Mouse (Mus musculus): ENCODE measurements around the gene Mrpl47. TPM values are rescaled to one million over a fixed set of nuclear protein-coding genes. Genes with fewer than 3 reads are reported as not detected.
"Not testable (repeated sequence)": the region's sequence is repeated elsewhere in the genome, so short reads cannot be mapped to it uniquely, and the experiment has no call there.

The Mrpl47 gene
- 35.7 and 55.2 TPM in 2 replicates for polyA plus RNA-seq (2014; fragmentation: Nextera tagmentation; extraction: Ambion mirVana)

- peaks cover 14% of the 10 kb centered on the region; the same call in 1 of the 2 replicates for H3K4me1 ChIP-seq (ENCODE audit: control insufficient read depth, insufficient read depth, low read length)
- peak within 1 kb of the TSS; percentile 80 for H3K4me2 ChIP-seq (replicated peaks; ENCODE audit: low read depth, low read length)
- H3K9ac ChIP-seq (ENCODE audit: low read depth, low read length), result peak within 1 kb of the TSS; percentile 85
- H3K36me3 ChIP-seq (ENCODE audit: control insufficient read depth, insufficient read depth, low read length), result peaks cover 17% of the 10 kb centered on the region
- WGBS, result under 1% methylated on average over 31 of the region's 31 CpGs
- H3K27me3 ChIP-seq (ENCODE audit: control insufficient read depth, insufficient read depth, low read length), result no peaks in the 10 kb centered on the region
- ATAC-seq (ENCODE audit: low FRiP score, low TSS enrichment), result peak; percentile 72
- H3K4me3 ChIP-seq (ENCODE audit: low read length), result peak within 1 kb of the TSS; percentile 98
- peak within 1 kb of the TSS; percentile 74; the same call in 1 of the 2 replicates for H3K27ac ChIP-seq (ENCODE audit: low read depth, low read length)
- no peaks in the 10 kb centered on the region for H3K9me3 ChIP-seq (ENCODE audit: control insufficient read depth, low read length)
These were observed at the start of gene Mrpl47 for GRCm38 (mm10) chr3:32737172-32737655. Gene Mrpl47 (minus strand): TSS chr3:32737605.

- 83% methylated on average over 2 of the region's 2 CpGs for WGBS
These were observed 33.4 kb upstream of the Mrpl47 start for GRCm38 (mm10) chr3:32770781-32771180.

GRCm38 (mm10) chr3:32763902-32764301, 26.5 kb upstream of the Mrpl47 start:
- whole genome bisulfite sequencing, result 41% methylated on average over 7 of the region's 7 CpGs
- no peak overlapping the region for H3K4me3 ChIP-seq (ENCODE audit: low read length)
- no peaks in the 10 kb centered on the region for H3K36me3 ChIP-seq (ENCODE audit: control insufficient read depth, insufficient read depth, low read length)
- no peaks in the 10 kb centered on the region for H3K9me3 ChIP-seq (ENCODE audit: control insufficient read depth, low read length)
- no peak overlapping the region for H3K27ac ChIP-seq (ENCODE audit: low read depth, low read length)
- H3K4me1 ChIP-seq (ENCODE audit: control insufficient read depth, insufficient read depth, low read length), result no peaks in the 10 kb centered on the region
- H3K9ac ChIP-seq (ENCODE audit: low read depth, low read length), result no peak overlapping the region
- H3K27me3 ChIP-seq (ENCODE audit: control insufficient read depth, insufficient read depth, low read length), result no peaks in the 10 kb centered on the region
- no peak overlapping the region for H3K4me2 ChIP-seq (replicated peaks; ENCODE audit: low read depth, low read length)
- no peak for ATAC-seq (ENCODE audit: low FRiP score, low TSS enrichment)

More at GRCm38 (mm10) chr3:32770781-32771180, 33.4 kb upstream of the Mrpl47 start:
- Histone ChIP-seq H3K36me3 (ENCODE audit: control insufficient read depth, insufficient read depth, low read length) (no peaks in the 10 kb centered on the region), H3K27ac (ENCODE audit: low read depth, low read length) (no peak overlapping the region), H3K4me2 (replicated peaks; ENCODE audit: low read depth, low read length) (no peak overlapping the region), H3K9me3 (ENCODE audit: control insufficient read depth, low read length) (no peaks in the 10 kb centered on the region), H3K4me1 (ENCODE audit: control insufficient read depth, insufficient read depth, low read length) (no peaks in the 10 kb centered on the region), H3K4me3 (ENCODE audit: low read length) (no peak overlapping the region), H3K9ac (ENCODE audit: low read depth, low read length) (no peak overlapping the region), H3K27me3 (ENCODE audit: control insufficient read depth, insufficient read depth, low read length) (no peaks in the 10 kb centered on the region)
- no peak for ATAC-seq (ENCODE audit: low FRiP score, low TSS enrichment)

- H3K36me3 ChIP-seq (ENCODE audit: control insufficient read depth, insufficient read depth, low read length), result no peaks in the 10 kb centered on the region
- no peak overlapping the region for H3K4me2 ChIP-seq (replicated peaks; ENCODE audit: low read depth, low read length)
- H3K27me3 ChIP-seq (ENCODE audit: control insufficient read depth, insufficient read depth, low read length), result no peaks in the 10 kb centered on the region
- H3K4me3 ChIP-seq (ENCODE audit: low read length), result no peak overlapping the region
- H3K4me1 ChIP-seq (ENCODE audit: control insufficient read depth, insufficient read depth, low read length), result no peaks in the 10 kb centered on the region
- no peaks in the 10 kb centered on the region for H3K9me3 ChIP-seq (ENCODE audit: control insufficient read depth, low read length)
- WGBS, result 59% methylated on average over 8 of the region's 8 CpGs
- ATAC-seq (ENCODE audit: low FRiP score, low TSS enrichment), result no peak
- H3K9ac ChIP-seq (ENCODE audit: low read depth, low read length), result no peak overlapping the region
- H3K27ac ChIP-seq (ENCODE audit: low read depth, low read length), result no peak overlapping the region
These were observed 25.6 kb upstream of the Mrpl47 start for GRCm38 (mm10) chr3:32762962-32763361.

- Histone ChIP-seq H3K36me3 (ENCODE audit: control insufficient read depth, insufficient read depth, low read length) (0 out of 2 replicates have a peak, but pooled peaks cover 3% of the 10 kb centered on the region), H3K4me1 (ENCODE audit: control insufficient read depth, insufficient read depth, low read length) (no peaks in the 10 kb centered on the region), H3K4me2 (replicated peaks; ENCODE audit: low read depth, low read length) (no peak overlapping the region), H3K27me3 (ENCODE audit: control insufficient read depth, insufficient read depth, low read length) (no peaks in the 10 kb centered on the region), H3K9ac (ENCODE audit: low read depth, low read length) (no peak overlapping the region), H3K9me3 (ENCODE audit: control insufficient read depth, low read length) (no peaks in the 10 kb centered on the region), H3K4me3 (ENCODE audit: low read length) (no peak overlapping the region), H3K27ac (ENCODE audit: low read depth, low read length) (no peak overlapping the region)
- WGBS, result 69% methylated on average over 5 of the region's 5 CpGs
- ATAC-seq (ENCODE audit: low FRiP score, low TSS enrichment), result no peak
These were observed 21.8 kb upstream of the Mrpl47 start for GRCm38 (mm10) chr3:32759212-32759611.

- Histone ChIP-seq H3K27ac (ENCODE audit: low read depth, low read length) (no peak overlapping the region), H3K9me3 (ENCODE audit: control insufficient read depth, low read length) (no peaks in the 10 kb centered on the region), H3K4me1 (ENCODE audit: control insufficient read depth, insufficient read depth, low read length) (no peaks in the 10 kb centered on the region), H3K9ac (ENCODE audit: low read depth, low read length) (no peak overlapping the region), H3K36me3 (ENCODE audit: control insufficient read depth, insufficient read depth, low read length) (peaks cover 38% of the 10 kb centered on the region), H3K4me2 (replicated peaks; ENCODE audit: low read depth, low read length) (no peak overlapping the region), H3K27me3 (ENCODE audit: control insufficient read depth, insufficient read depth, low read length) (no peaks in the 10 kb centered on the region), H3K4me3 (ENCODE audit: low read length) (no peak overlapping the region)
- no peak for ATAC-seq (ENCODE audit: low FRiP score, low TSS enrichment)
- WGBS, result 96% methylated on average over 3 of the region's 3 CpGs
These were observed 17.0 kb upstream of the Mrpl47 start for GRCm38 (mm10) chr3:32754384-32754915.

GRCm38 (mm10) chr3:32749820-32750579, 12.6 kb upstream of the Mrpl47 start:
- H3K4me3 ChIP-seq (ENCODE audit: low read length), result no peak overlapping the region
- ATAC-seq (ENCODE audit: low FRiP score, low TSS enrichment), result no peak
- 92% methylated on average over 4 of the region's 4 CpGs for WGBS
- no peak overlapping the region for H3K27ac ChIP-seq (ENCODE audit: low read depth, low read length)
- peaks cover 66% of the 10 kb centered on the region for H3K36me3 ChIP-seq (ENCODE audit: control insufficient read depth, insufficient read depth, low read length)
- H3K4me2 ChIP-seq (replicated peaks; ENCODE audit: low read depth, low read length), result no peak overlapping the region
- H3K27me3 ChIP-seq (ENCODE audit: control insufficient read depth, insufficient read depth, low read length), result no peaks in the 10 kb centered on the region
- no peaks in the 10 kb centered on the region for H3K9me3 ChIP-seq (ENCODE audit: control insufficient read depth, low read length)
- no peaks in the 10 kb centered on the region for H3K4me1 ChIP-seq (ENCODE audit: control insufficient read depth, insufficient read depth, low read length)
- no peak overlapping the region for H3K9ac ChIP-seq (ENCODE audit: low read depth, low read length)

- 89% methylated on average over 9 of the region's 9 CpGs for WGBS
- no peak for ATAC-seq (ENCODE audit: low FRiP score, low TSS enrichment)
- H3K27ac ChIP-seq (ENCODE audit: low read depth, low read length), result no peak overlapping the region
- H3K4me3 ChIP-seq (ENCODE audit: low read length), result no peak overlapping the region
- no peak overlapping the region for H3K4me2 ChIP-seq (replicated peaks; ENCODE audit: low read depth, low read length)
- H3K4me1 ChIP-seq (ENCODE audit: control insufficient read depth, insufficient read depth, low read length), result no peaks in the 10 kb centered on the region
- H3K27me3 ChIP-seq (ENCODE audit: control insufficient read depth, insufficient read depth, low read length), result no peaks in the 10 kb centered on the region
- peaks cover 63% of the 10 kb centered on the region for H3K36me3 ChIP-seq (ENCODE audit: control insufficient read depth, insufficient read depth, low read length)
- no peak overlapping the region for H3K9ac ChIP-seq (ENCODE audit: low read depth, low read length)
- no peaks in the 10 kb centered on the region for H3K9me3 ChIP-seq (ENCODE audit: control insufficient read depth, low read length)
These were observed 11.0 kb upstream of the Mrpl47 start for GRCm38 (mm10) chr3:32748384-32748783.

GRCm38 (mm10) chr3:32745426-32745825, 8.0 kb upstream of the Mrpl47 start:
- not testable (repeated sequence) for ATAC-seq (ENCODE audit: low FRiP score, low TSS enrichment); H3K9me3 ChIP-seq (ENCODE audit: control insufficient read depth, low read length); H3K27ac ChIP-seq (ENCODE audit: low read depth, low read length); H3K4me3 ChIP-seq (ENCODE audit: low read length); H3K9ac ChIP-seq (ENCODE audit: low read depth, low read length); H3K4me2 ChIP-seq (replicated peaks; ENCODE audit: low read depth, low read length); H3K27me3 ChIP-seq (ENCODE audit: control insufficient read depth, insufficient read depth, low read length); H3K4me1 ChIP-seq (ENCODE audit: control insufficient read depth, insufficient read depth, low read length)
- H3K36me3 ChIP-seq (ENCODE audit: control insufficient read depth, insufficient read depth, low read length), result peaks cover 43% of the 10 kb centered on the region
